In the genomic region with DNA sequence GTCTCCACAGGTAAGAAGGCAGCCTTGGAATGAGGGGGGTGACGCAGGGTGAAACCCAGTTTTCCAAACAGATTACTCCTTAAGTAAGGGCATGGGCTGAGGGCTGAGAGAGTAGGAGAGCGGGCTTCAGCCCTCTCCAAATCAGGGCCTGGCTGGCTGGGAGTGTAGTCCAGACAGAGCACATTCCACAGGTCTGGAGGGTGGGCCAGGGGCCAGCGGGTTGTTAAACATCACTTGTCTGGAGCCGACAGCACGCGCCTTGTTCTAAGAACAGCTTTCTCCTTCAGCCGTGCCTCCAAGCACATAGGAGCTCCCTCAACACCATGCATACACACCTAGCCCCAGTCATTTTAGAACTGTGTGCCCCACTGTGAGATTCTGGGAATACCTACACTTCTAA, we compare ENCODE assay signal across 9 mouse cellular contexts. TPM values are rescaled to one million over a fixed set of nuclear protein-coding genes. Genes with fewer than 3 reads are reported as not detected.
DNase-seq lines count a peak whose midpoint lies in the region; ATAC-seq and TF ChIP-seq lines count a peak whose summit lies in the region.
"Had no signal": no experiment of that assay in that cellular context is flagged by ENCODE, and none has a peak within 500 bp of the region (broad histone marks: within the 10 kb centered on the region; RNA-seq: fewer than 3 reads in every experiment).

No protein-coding gene starts in this region.

- no peak overlapping the region for H3K4me2 ChIP-seq in intestine, embryonic 15.5 days (replicated peaks)
- 0 out of 2 replicates have a peak overlapping the region, but pooled peaks have one; percentile 1 for H3K4me2 ChIP-seq in lung, postnatal 0 days (replicated peaks; ENCODE audit: low read depth, low read length)

- peak; percentile 70 for DNase-seq in embryo, embryonic 10.5 days (ENCODE audit: low spot score)
- DNase-seq in fibroblast of lung, adult 2 months (ENCODE audit: low read depth): peak; percentile 93
- DNase-seq in lung, postnatal 0 days (ENCODE audit: low spot score): peak; percentile 94
- no peak for DNase-seq in frontal cortex, postnatal 36 days (ENCODE audit: low spot score in 2 of 2)
- DNase-seq in cerebellum, adult 9-11 months: no peak

- peaks cover 32% of the 10 kb centered on the region for H3K4me1 ChIP-seq in intestine, embryonic 15.5 days (replicated peaks)
- peaks cover 15% of the 10 kb centered on the region for H3K4me1 ChIP-seq in lung, postnatal 0 days (ENCODE audit: insufficient read depth, low read depth, low read length)

- 32% methylated on average over 7 of the region's 7 CpGs for WGBS in intestine, embryonic 15.5 days
- WGBS in lung, postnatal 0 days: 19% methylated on average over 7 of the region's 7 CpGs

- no peaks in the 10 kb centered on the region for H3K27me3 ChIP-seq in intestine, embryonic 15.5 days (replicated peaks)
- H3K27me3 ChIP-seq in lung, postnatal 0 days (replicated peaks; ENCODE audit: insufficient read depth, low read length): no peaks in the 10 kb centered on the region

- no peak overlapping the region for H3K9ac ChIP-seq in intestine, embryonic 15.5 days
- no peak overlapping the region for H3K9ac ChIP-seq in lung, postnatal 0 days (replicated peaks; ENCODE audit: low read depth)
- H3K9ac ChIP-seq: liver, embryonic 14.5 days had no signal

- no peak overlapping the region for H3K4me3 ChIP-seq in intestine, embryonic 15.5 days (replicated peaks)
- no peak overlapping the region for H3K4me3 ChIP-seq in lung, postnatal 0 days (ENCODE audit: low read depth, low read length)

- no peak for TF ChIP-seq CTCF in lung, postnatal 0 days (IDR thresholded peaks at IDR 0.05)

- peak overlapping the region; percentile 60 for H3K27ac ChIP-seq in intestine, embryonic 15.5 days
- peak overlapping the region; percentile 78 for H3K27ac ChIP-seq in lung, postnatal 0 days (ENCODE audit: low read length)
- H3K27ac ChIP-seq: liver, embryonic 14.5 days had no signal

- H3K9me3 ChIP-seq in intestine, embryonic 15.5 days: no peaks in the 10 kb centered on the region
- no peaks in the 10 kb centered on the region for H3K9me3 ChIP-seq in lung, postnatal 0 days (ENCODE audit: low read length)

- TF ChIP-seq EP300 in lung, postnatal 0 days (IDR thresholded peaks at IDR 0.05): peak; percentile 95

- H3K36me3 ChIP-seq in intestine, embryonic 15.5 days: no peaks in the 10 kb centered on the region
- no peaks in the 10 kb centered on the region for H3K36me3 ChIP-seq in lung, postnatal 0 days (ENCODE audit: insufficient read depth, low read length)

- ATAC-seq in intestine, embryonic 15.5 days: peak; percentile 71
- ATAC-seq in lung, postnatal 0 days: peak; percentile 98
- ATAC-seq in CD4-positive, CD25-positive, alpha-beta regulatory T cell, adult 4 months: no peak
- ATAC-seq in megakaryocyte, adult 5-6 weeks (ENCODE audit: poor library complexity, severe bottlenecking): no peak

RNA-seq across cellular contexts. Expression of gene Creb3l2, which starts 26.9 kb away (rescaled TPM):
- 15.6 and 15.8 TPM in 2 replicates for polyA plus RNA-seq in intestine, embryonic 15.5 days (2015; fragmentation: Nextera tagmentation; extraction: Ambion mirVana)
- polyA plus RNA-seq in lung, postnatal 0 days (2015; fragmentation: Nextera tagmentation; extraction: Ambion mirVana): 23.6 and 23.8 TPM in 2 replicates
- 1 to 10 TPM; 3.2 to 3.3 TPM for polyA plus RNA-seq in CD4-positive, CD25-positive, alpha-beta regulatory T cell, adult 4 months (2017; shearing (Covaris generic))
- 7.8 and 8.0 TPM in 2 replicates for total RNA-seq in megakaryocyte, adult 5-6 weeks (2015)
- total RNA-seq in megakaryocyte, adult 5-6 weeks (2017): 2.8 and 3.0 TPM in 2 replicates

Comparison
In these comparisons a context has a peak if more than half of its experiments do, and no peak if none do; other contexts are left out.
1. DNase-seq: peak in embryo, embryonic 10.5 days (single experiment), fibroblast of lung, adult 2 months (single experiment) and lung, postnatal 0 days (single experiment); none in frontal cortex, postnatal 36 days (0 of 2) and cerebellum, adult 9-11 months (single experiment).
2. ATAC-seq: peak in intestine, embryonic 15.5 days (single experiment) and lung, postnatal 0 days (single experiment); none in CD4-positive, CD25-positive, alpha-beta regulatory T cell, adult 4 months (single experiment) and megakaryocyte, adult 5-6 weeks (single experiment).